Mouse (Mus musculus) heart, adult 2 months (tissue): ENCODE results near the gene Grm5.

Experiments
- CTCF ChIP-seq: fragments of 200-600 bp; IDR thresholded peaks from 2 replicates; pipeline ENCODE4 v1.8.1; 2022; ENCODE audit warnings: antibody characterized with exemption, mild to moderate bottlenecking, moderate library complexity
- EP300 ChIP-seq: fragments of 200-500 bp; IDR thresholded peaks from 2 replicates; pipeline ENCODE4 v1.6.1; 2011; ENCODE audit warnings: low read depth, low read length, control low read depth; ENCODE audit not compliant: insufficient read depth
- POLR2A ChIP-seq: fragments of 200-500 bp; IDR thresholded peaks from 2 replicates; pipeline ENCODE4 v1.6.1; 2011; ENCODE audit warnings: mild to moderate bottlenecking, low read depth, low read length, control low read depth; ENCODE audit not compliant: insufficient read depth

DNA sequence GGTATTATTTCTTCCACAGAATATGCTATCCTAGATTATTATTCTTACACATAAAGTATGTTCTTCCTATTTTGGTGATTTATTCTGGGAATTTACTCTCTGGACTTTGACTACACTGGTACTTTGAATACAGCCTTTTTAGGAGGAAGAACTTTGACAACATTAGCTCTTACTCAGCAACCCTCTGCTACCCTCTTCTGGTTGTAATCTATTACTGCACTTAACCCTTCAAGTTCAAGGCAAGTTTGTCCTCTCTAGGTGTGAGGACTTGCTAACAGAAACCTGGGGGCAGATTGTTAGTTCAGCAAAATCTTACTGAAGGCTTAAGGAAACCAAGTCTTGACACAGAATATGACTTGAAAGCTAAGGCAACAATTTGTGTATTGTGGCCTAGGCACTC lies 17.5 kb upstream of the Grm5 start:
- TF ChIP-seq POLR2A (no peak), CTCF (peak; percentile 61), EP300 (no peak)
